8 mouse cellular contexts compared by ENCODE assay signal in the genomic region with DNA sequence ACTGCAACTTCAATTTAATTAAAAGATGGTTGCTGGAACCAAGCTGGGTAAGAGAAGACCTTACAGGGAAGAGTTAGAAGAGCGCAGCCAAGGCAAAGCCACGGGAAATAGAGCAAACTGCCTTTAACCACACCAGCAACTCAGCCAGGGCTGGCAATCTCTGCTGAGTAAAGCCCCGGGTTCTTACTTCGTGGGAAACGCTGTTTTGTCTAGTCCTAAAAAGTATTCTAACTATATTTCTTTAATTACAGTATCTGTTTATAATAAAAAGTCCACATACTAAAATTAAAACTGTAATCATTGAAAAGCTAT.
DNase-seq lines count a peak whose midpoint lies in the region; ATAC-seq and TF ChIP-seq lines count a peak whose summit lies in the region.

No protein-coding gene starts in this region.

- peaks cover 7% of the 10 kb centered on the region; the same call in 1 of the 2 replicates for H3K4me1 ChIP-seq in hindbrain, embryonic 12.5 days
- no peaks in the 10 kb centered on the region; the same call in 1 of the 2 replicates for H3K4me1 ChIP-seq in liver, embryonic 16.5 days (ENCODE audit: control insufficient read depth, low read depth, low read length)
- H3K4me1 ChIP-seq in stomach, postnatal 0 days (replicated peaks; ENCODE audit: control insufficient read depth, insufficient read depth): no peaks in the 10 kb centered on the region

- peak overlapping the region; percentile 35 for H3K4me3 ChIP-seq in hindbrain, embryonic 12.5 days
- H3K4me3 ChIP-seq in liver, embryonic 16.5 days (ENCODE audit: low read depth, low read length): peak overlapping the region; percentile 62
- peak overlapping the region; percentile 49 for H3K4me3 ChIP-seq in stomach, postnatal 0 days (ENCODE audit: low read depth, low read length)

- no peak for TF ChIP-seq EP300 in stomach, postnatal 0 days (optimal IDR thresholded peaks at IDR 0.05)

- H3K27ac ChIP-seq in hindbrain, embryonic 12.5 days: peak overlapping the region; percentile 86
- peak overlapping the region; percentile 77 for H3K27ac ChIP-seq in liver, embryonic 16.5 days (ENCODE audit: low read length)
- peak overlapping the region; percentile 89 for H3K27ac ChIP-seq in stomach, postnatal 0 days (replicated peaks)

- peak overlapping the region; percentile 57 for H3K4me2 ChIP-seq in hindbrain, embryonic 12.5 days (replicated peaks)
- peak overlapping the region; percentile 69 for H3K4me2 ChIP-seq in liver, embryonic 16.5 days (ENCODE audit: low read depth, low read length)
- H3K4me2 ChIP-seq in stomach, postnatal 0 days (replicated peaks; ENCODE audit: low read depth): peak overlapping the region; percentile 64

- H3K27me3 ChIP-seq in hindbrain, embryonic 12.5 days: no peaks in the 10 kb centered on the region
- no peaks in the 10 kb centered on the region for H3K27me3 ChIP-seq in liver, embryonic 16.5 days (ENCODE audit: control insufficient read depth, insufficient read depth, low read depth, low read length)
- H3K27me3 ChIP-seq in stomach, postnatal 0 days (ENCODE audit: control insufficient read depth, insufficient read depth, low read length): no peaks in the 10 kb centered on the region

- peak; percentile 65 to 68 for DNase-seq in cerebellum, postnatal 25 days
- DNase-seq in cerebellum, adult 11 months: no peak
- DNase-seq in spleen, postnatal 10 days (ENCODE audit: low spot score in 2 of 2): peak; percentile 26 to 27
- DNase-seq in spleen, postnatal 14 days (ENCODE audit: low spot score in 2 of 2): no peak
- DNase-seq in stomach, postnatal 0 days (ENCODE audit: low spot score): peak; percentile 45
- DNase-seq in urinary bladder, adult 18-20 months (ENCODE audit: low spot score in 2 of 2): no peak

- no peaks in the 10 kb centered on the region for H3K36me3 ChIP-seq in hindbrain, embryonic 12.5 days
- H3K36me3 ChIP-seq in liver, embryonic 16.5 days (ENCODE audit: control insufficient read depth, insufficient read depth): no peaks in the 10 kb centered on the region
- H3K36me3 ChIP-seq in stomach, postnatal 0 days (ENCODE audit: control insufficient read depth, insufficient read depth, low read length): no peaks in the 10 kb centered on the region

- peak overlapping the region; percentile 54; the same call in 1 of the 2 replicates for H3K9ac ChIP-seq in hindbrain, embryonic 12.5 days
- peak overlapping the region; percentile 62 for H3K9ac ChIP-seq in liver, embryonic 16.5 days (ENCODE audit: low read depth, low read length)
- H3K9ac ChIP-seq in stomach, postnatal 0 days (ENCODE audit: low read length): peak overlapping the region; percentile 51

- no peaks in the 10 kb centered on the region for H3K9me3 ChIP-seq in hindbrain, embryonic 12.5 days (replicated peaks)
- H3K9me3 ChIP-seq in liver, embryonic 16.5 days (replicated peaks; ENCODE audit: control insufficient read depth, low read length): no peaks in the 10 kb centered on the region
- H3K9me3 ChIP-seq in stomach, postnatal 0 days (ENCODE audit: control insufficient read depth, low read length): no peaks in the 10 kb centered on the region

- no peak for TF ChIP-seq CTCF in stomach, postnatal 0 days (IDR thresholded peaks at IDR 0.05; ENCODE audit: low read depth)

- 57% methylated on average over 5 of the region's 5 CpGs for whole genome bisulfite sequencing in hindbrain, embryonic 12.5 days
- 11% methylated on average over 5 of the region's 5 CpGs for WGBS in liver, embryonic 16.5 days (ENCODE audit: insufficient replicate concordance)
- WGBS in stomach, postnatal 0 days: 10% methylated on average over 5 of the region's 5 CpGs

- ATAC-seq in hindbrain, embryonic 12.5 days (ENCODE audit: low FRiP score): peak; percentile 27; the same call in 1 of the 2 replicates
- peak; percentile 25; the same call in 1 of the 2 replicates for ATAC-seq in liver, embryonic 16.5 days (ENCODE audit: low read depth)
- ATAC-seq in stomach, postnatal 0 days (ENCODE audit: low FRiP score, low TSS enrichment): no peak

Comparison
In these comparisons a context has a peak if more than half of its experiments do, and no peak if none do; other contexts are left out.
1. DNase-seq: peak in cerebellum, postnatal 25 days (2 of 2), spleen, postnatal 10 days (2 of 2) and stomach, postnatal 0 days (single experiment); none in cerebellum, adult 11 months (single experiment), spleen, postnatal 14 days (0 of 2) and urinary bladder, adult 18-20 months (0 of 2).
2. Peak in every context shown above with its lines, with median percentiles within 50 percentile points of each other: H3K27ac ChIP-seq, H3K4me2 ChIP-seq, H3K4me3 ChIP-seq and H3K9ac ChIP-seq.